Mouse (Mus musculus): ENCODE results near the gene 4930524J08Rik. TPM values are rescaled to one million over a fixed set of nuclear protein-coding genes. Genes with fewer than 3 reads are reported as not detected.

The 4930524J08Rik gene
- polyA plus RNA-seq, 1 experiment = 14.1 TPM

DNA sequence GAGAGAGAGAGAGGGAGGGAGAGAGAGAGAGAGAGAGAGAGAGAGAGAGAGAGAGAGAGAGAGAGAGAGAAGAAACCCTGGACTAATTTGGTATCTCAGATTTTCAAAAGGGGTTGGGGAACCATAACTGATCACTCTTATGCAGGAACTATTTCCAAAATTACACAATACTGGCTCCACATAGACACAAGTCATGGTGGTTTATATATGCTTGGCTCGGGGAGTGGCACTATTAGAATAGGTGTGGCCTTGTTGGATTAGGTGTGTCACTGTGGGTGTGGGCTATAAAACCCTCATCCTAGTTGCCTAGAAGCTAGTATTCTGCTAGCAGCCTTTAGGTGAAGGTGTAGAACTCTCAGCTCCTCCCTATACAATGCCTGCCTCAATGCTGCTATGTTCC lies 46.0 kb downstream of the 4930524J08Rik start:
- no peak for TF ChIP-seq CTCF (IDR thresholded peaks at IDR 0.05; ENCODE audit: control insufficient read depth, insufficient read depth, insufficient replicate concordance, low read depth, low read length)
- no peak for TF ChIP-seq POLR2A (IDR thresholded peaks at IDR 0.05; ENCODE audit: control insufficient read depth, low read depth, low read length)
- H3K27ac ChIP-seq (ENCODE audit: control insufficient read depth, insufficient read depth, low read depth, low read length) = no peak overlapping the region
- H3K4me3 ChIP-seq (ENCODE audit: control insufficient read depth, low read depth, low read length) = no peak overlapping the region
- no peaks in the 10 kb centered on the region; the same call in 1 of the 2 replicates for H3K4me1 ChIP-seq (ENCODE audit: control insufficient read depth, insufficient read depth, low read length)
- no peaks in the 10 kb centered on the region for H3K27me3 ChIP-seq (ENCODE audit: control insufficient read depth, insufficient read depth, low read length)
- no peaks in the 10 kb centered on the region for H3K36me3 ChIP-seq (ENCODE audit: control insufficient read depth, insufficient read depth, low read length)

Other genes starting within 250 kb of the 4930524J08Rik start
- gene Rasgef1b, start 250.0 kb upstream of the 4930524J08Rik start, polyA plus RNA-seq (2012; rRNA removed) = 3.0 and 3.2 TPM in 2 replicates
- gene Vamp9, start 72.8 kb upstream of the 4930524J08Rik start, polyA plus RNA-seq (2012; rRNA removed) = 2.9 and 3.7 TPM in 2 replicates
- 19.3 and 28.3 TPM in 2 replicates for gene Hnrnpd, start 123 bp upstream of the 4930524J08Rik start, polyA plus RNA-seq (2012; rRNA removed)
- gene Hnrnpdl, start 60.6 kb downstream of the 4930524J08Rik start, polyA plus RNA-seq (2012; rRNA removed) = 25.7 and 25.9 TPM in 2 replicates
- 29.9 and 31.8 TPM in 2 replicates for gene Enoph1, start 60.9 kb downstream of the 4930524J08Rik start, polyA plus RNA-seq (2012; rRNA removed)
- 4.6 and 5.8 TPM in 2 replicates for gene Tmem150c, start 180.7 kb downstream of the 4930524J08Rik start, polyA plus RNA-seq (2012; rRNA removed)

Data from testis, adult 2 months (tissue).